Mouse (Mus musculus) stomach, embryonic 14.5 days (tissue): ENCODE measurements at regions not wholly inside any gene's neighbourhood (a gene's known extent, or its start where the extent isn't known, plus 50 kb on each side); places are given as distances from the start of the nearest gene placed in this dataset.

ENCODE experiments used
- ATAC-seq: fragments of 200-750 bp; cut with Nextera tagmentation; 2 replicates; pipeline ENCODE4 v1.8.0; 2017; ENCODE audit warnings: low read depth, moderate TSS enrichment; ENCODE audit not compliant: insufficient number of reproducible peaks, insufficient read depth, low FRiP score
- H3K27ac ChIP-seq: fragments of 300-500 bp; sonication (generic); 2 replicates; pipeline ENCODE4 v1.5.1; 2014; ENCODE audit warnings: mild to moderate bottlenecking, low read length, moderate library complexity, mixed read lengths
- H3K27me3 ChIP-seq: fragments of 300-500 bp; sonication (generic); 2 replicates; pipeline ENCODE4 v1.6.1; 2014; ENCODE audit warnings: low read length, control low read depth, mixed read lengths; ENCODE audit not compliant: control insufficient read depth, insufficient read depth
- H3K36me3 ChIP-seq: fragments of 300-500 bp; sonication (generic); 2 replicates; pipeline ENCODE4 v1.6.1; 2014; ENCODE audit warnings: mild to moderate bottlenecking, control low read depth, low read length, moderate library complexity, mixed read lengths; ENCODE audit not compliant: control insufficient read depth, insufficient read depth
- H3K4me1 ChIP-seq: fragments of 300-500 bp; sonication (generic); 2 replicates; pipeline ENCODE4 v1.6.1; 2014; ENCODE audit warnings: low read length, control low read depth, mixed read lengths; ENCODE audit not compliant: control insufficient read depth, insufficient read depth
- H3K4me2 ChIP-seq: fragments of 300-500 bp; sonication (generic); replicated peaks from 2 replicates; pipeline ENCODE4 v1.6.1; 2014; ENCODE audit warnings: low read depth, low read length, control low read depth
- H3K4me3 ChIP-seq: fragments of 300-500 bp; sonication (generic); 2 replicates; pipeline ENCODE4 v1.5.1; 2014; ENCODE audit warnings: low read depth, low read length, control low read depth
- H3K9ac ChIP-seq: fragments of 300-500 bp; sonication (generic); replicated peaks from 2 replicates; pipeline ENCODE4 v1.6.1; 2014; ENCODE audit warnings: low read depth, mild to moderate bottlenecking, control low read depth, low read length, moderate library complexity, mixed read lengths
- H3K9me3 ChIP-seq: fragments of 300-500 bp; sonication (generic); 2 replicates; pipeline ENCODE4 v1.6.1; 2016; ENCODE audit warnings: low read depth, low read length, control low read depth; ENCODE audit not compliant: control insufficient read depth
- WGBS: fragments of 180-500 bp; shearing (Covaris S2); extraction: QIAGEN DNeasy Blood & Tissue Kit; methylation state at CpG from one replicate; pipeline ENCODE4 v1.1.7; 2014; 5-methylcytosine and 5-hydroxymethylcytosine counted together

DNA sequence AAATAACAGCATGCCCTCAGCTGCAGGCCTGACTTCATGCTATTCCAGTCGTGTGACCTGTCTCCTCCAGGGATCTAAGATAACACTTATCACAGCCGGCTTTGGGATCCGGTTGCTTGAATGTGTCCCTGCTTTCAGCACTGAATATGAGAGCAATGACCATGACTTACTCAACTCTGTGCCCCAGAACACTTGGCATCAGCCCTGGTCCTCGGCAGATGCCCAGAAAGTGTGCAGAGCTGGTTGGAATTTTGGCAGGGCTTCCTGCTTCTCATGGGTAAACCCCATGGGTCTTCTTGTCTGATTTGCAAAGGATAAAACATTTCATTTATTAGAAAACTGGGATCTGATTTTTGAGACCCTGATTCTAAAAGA, 150.4 kb upstream of the Trp63 start:
- H3K9ac ChIP-seq, result no peak overlapping the region
- no peak overlapping the region for H3K4me3 ChIP-seq
- H3K27ac ChIP-seq, result no peak overlapping the region
- H3K4me2 ChIP-seq, result no peak overlapping the region
- no peak for ATAC-seq
- H3K9me3 ChIP-seq, result no peaks in the 10 kb centered on the region
- 76% methylated on average over 4 of the region's 4 CpGs for WGBS
- no peaks in the 10 kb centered on the region for H3K4me1 ChIP-seq
- H3K36me3 ChIP-seq, result no peaks in the 10 kb centered on the region
- no peaks in the 10 kb centered on the region for H3K27me3 ChIP-seq

DNA sequence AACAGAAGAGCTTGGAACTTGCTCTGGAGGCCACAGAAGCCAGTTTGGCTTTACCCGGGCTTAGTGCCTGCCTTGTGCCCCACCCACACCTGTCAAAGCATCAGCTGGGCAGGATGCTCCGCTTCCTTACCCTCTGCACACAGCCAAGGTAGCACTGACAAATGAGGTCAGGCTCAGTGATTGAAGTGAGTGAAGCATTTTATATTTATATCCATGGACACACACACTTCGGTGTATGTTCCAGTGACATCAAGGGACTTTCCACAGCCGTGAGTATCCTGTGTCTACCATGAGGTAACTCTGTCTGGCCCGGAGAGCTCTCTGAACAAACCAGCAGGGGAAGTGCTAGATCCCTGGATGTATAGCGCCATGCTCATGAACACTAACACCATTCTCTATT, 147.0 kb upstream of the Trp63 start:
- Histone ChIP-seq H3K9me3 (no peaks in the 10 kb centered on the region), H3K4me1 (no peaks in the 10 kb centered on the region), H3K4me2 (no peak overlapping the region), H3K36me3 (no peaks in the 10 kb centered on the region), H3K9ac (no peak overlapping the region), H3K4me3 (no peak overlapping the region), H3K27ac (no peak overlapping the region), H3K27me3 (no peaks in the 10 kb centered on the region)
- ATAC-seq, result no peak
- 79% methylated on average over 6 of the region's 6 CpGs for WGBS

DNA sequence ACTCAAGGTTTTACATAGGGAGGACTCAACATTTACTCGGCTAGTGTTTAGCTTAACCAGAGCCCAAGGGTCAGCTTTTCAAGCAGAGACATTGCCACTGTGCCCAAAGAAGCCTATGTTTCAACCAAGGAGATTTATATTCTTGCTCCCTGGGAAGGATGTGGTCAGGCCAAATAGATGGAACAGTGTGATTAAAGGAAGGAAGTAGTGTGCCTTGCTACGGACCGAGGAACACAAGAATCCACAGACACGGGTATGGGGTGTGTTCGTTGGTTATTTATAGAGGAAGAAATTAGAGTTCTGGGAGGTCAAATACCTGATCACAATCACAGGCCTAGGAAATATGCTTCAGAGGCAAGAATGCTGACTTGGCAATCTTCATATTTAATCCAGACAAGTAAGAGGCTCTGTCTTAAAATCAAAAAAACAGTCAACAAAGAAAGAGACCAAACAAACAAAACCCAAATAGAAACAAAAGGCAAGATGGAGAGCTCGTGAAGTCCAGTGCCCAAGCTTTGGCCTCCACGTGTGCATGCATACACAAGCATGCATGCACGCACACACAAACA, 133.9 kb upstream of the Trp63 start:
- no peak for ATAC-seq
- 86% methylated on average over 8 of the region's 8 CpGs for WGBS
- no peaks in the 10 kb centered on the region for H3K36me3 ChIP-seq
- H3K27me3 ChIP-seq, result no peaks in the 10 kb centered on the region
- no peaks in the 10 kb centered on the region for H3K9me3 ChIP-seq
- H3K9ac ChIP-seq, result no peak overlapping the region
- H3K4me1 ChIP-seq, result no peaks in the 10 kb centered on the region
- H3K27ac ChIP-seq, result no peak overlapping the region
- H3K4me2 ChIP-seq, result no peak overlapping the region
- H3K4me3 ChIP-seq, result no peak overlapping the region

DNA sequence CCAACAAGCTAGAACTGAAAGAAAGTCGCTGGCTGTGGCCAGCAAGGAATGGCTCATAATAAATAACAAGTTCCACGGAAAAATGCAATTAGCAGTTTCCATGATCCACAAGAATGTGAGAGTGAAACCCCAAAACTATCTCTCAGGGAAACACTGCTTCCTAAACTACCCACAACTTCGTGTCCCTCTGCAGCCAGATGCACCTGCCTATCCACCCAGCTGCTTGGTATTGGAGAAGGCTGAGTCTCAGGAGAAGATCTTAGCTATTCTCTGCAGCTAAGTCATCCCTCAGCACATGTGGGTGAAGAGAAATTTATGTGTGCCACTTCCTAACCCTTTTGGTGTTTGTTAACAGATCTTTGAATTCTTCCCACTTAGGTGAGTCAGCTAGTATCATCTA, 126.4 kb upstream of the Trp63 start:
- Histone ChIP-seq H3K9me3 (no peaks in the 10 kb centered on the region), H3K4me2 (no peak overlapping the region), H3K9ac (no peak overlapping the region), H3K27ac (no peak overlapping the region), H3K27me3 (no peaks in the 10 kb centered on the region), H3K4me1 (no peaks in the 10 kb centered on the region), H3K4me3 (no peak overlapping the region), H3K36me3 (no peaks in the 10 kb centered on the region)
- no peak for ATAC-seq
- 72% methylated on average over 3 of the region's 3 CpGs for WGBS

DNA sequence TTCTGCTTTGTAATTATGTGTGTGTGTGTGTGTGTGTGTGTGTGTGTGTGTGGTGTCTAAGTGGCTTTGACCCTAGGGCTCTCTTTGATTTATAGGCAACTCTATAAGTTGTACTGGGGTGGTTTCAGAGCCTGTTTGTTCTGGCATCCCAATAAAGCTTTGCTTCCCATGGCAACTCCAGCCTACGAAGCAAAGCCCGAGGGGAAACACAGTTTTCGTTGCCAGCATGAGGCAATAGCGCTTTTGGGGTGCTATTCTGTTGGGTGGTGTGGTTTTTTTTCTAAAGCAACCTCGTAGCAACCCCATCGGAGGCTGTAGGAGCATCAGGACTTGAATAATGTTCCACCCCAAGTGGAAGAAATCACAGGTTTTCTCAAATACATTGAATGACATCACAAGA, 103.3 kb upstream of the Trp63 start:
- no peaks in the 10 kb centered on the region for H3K36me3 ChIP-seq
- WGBS, result 85% methylated on average over 6 of the region's 6 CpGs
- ATAC-seq, result no peak
- no peaks in the 10 kb centered on the region for H3K27me3 ChIP-seq
- H3K4me3 ChIP-seq, result no peak overlapping the region
- no peaks in the 10 kb centered on the region for H3K9me3 ChIP-seq
- no peaks in the 10 kb centered on the region for H3K4me1 ChIP-seq
- no peak overlapping the region for H3K27ac ChIP-seq
- no peak overlapping the region for H3K4me2 ChIP-seq
- no peak overlapping the region for H3K9ac ChIP-seq

DNA sequence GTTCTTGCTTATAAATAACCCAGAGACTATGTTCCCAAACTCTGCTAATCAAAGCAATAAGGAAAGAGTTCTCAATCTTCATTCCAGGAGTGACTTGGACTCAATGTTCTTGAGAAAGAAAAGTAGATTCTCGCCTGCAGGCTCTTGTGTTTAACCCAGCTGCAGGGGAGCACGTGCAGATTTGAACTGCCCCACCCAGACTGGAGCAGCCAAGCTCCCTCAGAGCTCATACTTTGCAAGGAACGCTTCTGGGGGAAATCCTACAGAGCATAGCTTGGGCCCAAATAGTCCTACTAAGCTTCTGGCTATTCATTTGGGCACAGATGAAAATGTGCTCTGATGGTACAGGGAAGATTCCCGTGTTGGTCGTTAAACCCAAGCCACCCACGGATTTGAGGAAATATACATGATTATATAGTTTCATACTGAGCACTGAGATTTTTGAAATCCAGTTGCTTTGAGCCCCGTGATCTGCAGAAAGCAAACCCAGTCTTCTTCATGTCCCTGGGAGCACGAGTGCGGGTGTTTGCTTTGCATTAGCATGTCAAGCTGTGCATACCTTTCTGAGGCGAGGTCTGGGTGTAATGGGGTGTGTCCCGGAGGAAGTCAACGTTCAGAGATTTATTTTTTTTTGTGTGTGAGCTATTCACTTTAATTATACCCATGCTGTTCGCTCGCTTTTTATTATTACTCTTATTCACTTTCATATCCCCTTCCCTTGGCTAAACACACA, 99.1 kb upstream of the Trp63 start:
- ATAC-seq, result peak; percentile 83
- no peaks in the 10 kb centered on the region for H3K36me3 ChIP-seq
- 52% methylated on average over 14 of the region's 14 CpGs for WGBS
- no peak overlapping the region for H3K4me2 ChIP-seq
- H3K4me3 ChIP-seq, result no peak overlapping the region
- H3K9me3 ChIP-seq, result no peaks in the 10 kb centered on the region
- no peak overlapping the region for H3K9ac ChIP-seq
- H3K4me1 ChIP-seq, result no peaks in the 10 kb centered on the region
- H3K27ac ChIP-seq, result peak overlapping the region; percentile 79
- no peaks in the 10 kb centered on the region for H3K27me3 ChIP-seq

DNA sequence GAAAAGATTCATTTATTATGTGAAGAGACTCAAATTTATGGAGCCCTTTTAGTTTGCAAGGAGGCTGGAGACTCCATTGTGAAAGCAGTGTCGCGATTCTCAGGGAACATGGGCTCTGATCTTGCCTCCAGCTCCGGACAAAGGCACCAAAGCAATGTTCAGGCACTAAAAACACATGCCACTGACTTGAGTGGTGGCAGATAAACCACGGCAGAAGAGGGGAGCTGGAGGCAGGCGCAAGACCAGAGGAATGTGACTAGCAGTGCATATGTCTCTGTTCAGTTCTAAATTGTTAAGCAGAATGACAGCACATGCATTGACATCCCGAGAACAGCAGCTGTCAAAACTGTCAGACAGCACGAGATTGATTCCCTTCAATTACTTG, 98.5 kb upstream of the Trp63 start:
- Histone ChIP-seq H3K9ac (no peak overlapping the region), H3K9me3 (no peaks in the 10 kb centered on the region), H3K36me3 (no peaks in the 10 kb centered on the region), H3K27me3 (no peaks in the 10 kb centered on the region), H3K4me2 (no peak overlapping the region), H3K4me3 (no peak overlapping the region), H3K27ac (peak overlapping the region; percentile 79), H3K4me1 (no peaks in the 10 kb centered on the region)
- WGBS, result 59% methylated on average over 7 of the region's 7 CpGs
- no peak for ATAC-seq

DNA sequence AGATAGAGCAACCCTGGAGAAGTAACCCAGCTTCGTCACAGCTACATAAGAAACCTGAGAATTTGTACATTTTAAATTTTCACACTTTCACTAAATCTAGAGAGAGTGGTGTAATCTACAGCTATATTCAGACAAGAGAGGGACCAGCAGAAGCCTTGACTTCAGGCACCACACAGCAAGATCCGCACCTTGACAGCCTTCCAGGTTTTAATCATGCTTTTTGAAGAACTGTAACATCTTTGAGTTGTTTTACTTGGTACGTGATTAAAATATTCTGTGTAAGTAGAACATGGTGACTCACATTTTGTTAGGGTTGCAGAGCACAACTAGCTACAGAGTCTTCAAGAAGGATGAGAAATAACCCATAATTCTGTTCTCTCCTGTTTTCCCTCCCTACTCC, 97.6 kb upstream of the Trp63 start:
- 88% methylated on average over 3 of the region's 3 CpGs for WGBS

DNA sequence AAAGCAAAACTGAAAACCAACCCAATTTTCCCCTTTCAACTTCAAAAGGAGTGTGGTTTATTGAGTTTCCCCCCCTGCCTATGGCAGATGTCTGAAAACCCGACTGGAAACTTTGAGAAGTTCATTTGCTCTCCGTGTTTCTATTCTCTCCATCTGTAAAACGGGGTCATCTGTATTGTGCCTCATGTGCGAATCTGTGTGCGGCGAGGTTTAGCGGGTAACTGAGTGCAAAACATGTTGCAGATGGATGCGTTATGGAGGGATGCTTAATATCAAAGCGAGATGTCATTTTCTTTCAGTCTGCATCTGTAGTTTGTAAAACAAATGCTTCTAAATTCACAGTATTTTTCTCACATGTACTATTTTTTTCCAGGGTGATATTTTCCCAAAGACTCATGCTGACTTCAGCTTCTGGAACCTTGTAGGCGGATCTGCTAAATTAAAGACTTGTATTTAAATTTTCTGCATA, 95.7 kb upstream of the Trp63 start:
- Histone ChIP-seq H3K4me1 (no peaks in the 10 kb centered on the region), H3K4me2 (no peak overlapping the region), H3K9ac (no peak overlapping the region), H3K9me3 (no peaks in the 10 kb centered on the region), H3K4me3 (no peak overlapping the region), H3K27ac (no peak overlapping the region), H3K27me3 (no peaks in the 10 kb centered on the region), H3K36me3 (no peaks in the 10 kb centered on the region)
- WGBS, result 85% methylated on average over 10 of the region's 10 CpGs
- ATAC-seq, result no peak

More for the DNA sequence above, 97.6 kb upstream of the Trp63 start:
- H3K36me3 ChIP-seq, result no peaks in the 10 kb centered on the region
- H3K9ac ChIP-seq, result no peak overlapping the region
- no peaks in the 10 kb centered on the region for H3K9me3 ChIP-seq
- ATAC-seq, result no peak
- H3K4me3 ChIP-seq, result no peak overlapping the region
- no peaks in the 10 kb centered on the region for H3K4me1 ChIP-seq
- no peak overlapping the region for H3K4me2 ChIP-seq
- no peak overlapping the region for H3K27ac ChIP-seq
- no peaks in the 10 kb centered on the region for H3K27me3 ChIP-seq
